Comparison of ENCODE assay signal across 6 mouse cellular contexts in the genomic region with DNA sequence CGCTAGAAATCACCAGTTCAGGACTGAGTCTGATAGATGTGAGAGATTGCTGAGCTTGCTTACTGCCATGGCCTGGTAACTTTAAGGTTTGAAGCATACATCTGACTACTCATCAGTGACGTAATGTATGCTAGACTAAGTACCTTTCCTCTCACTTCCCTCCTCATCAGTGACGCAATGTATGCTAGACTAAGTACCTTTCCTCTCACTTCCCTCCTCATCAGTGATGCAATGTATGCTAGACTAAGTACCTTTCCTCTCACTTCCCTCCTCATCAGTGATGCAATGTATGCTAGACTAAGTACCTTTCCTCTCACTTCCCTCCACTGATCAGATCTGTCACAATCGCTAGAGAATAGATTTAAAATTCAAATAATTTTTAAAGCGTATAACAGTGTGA. TPM values are rescaled to one million over a fixed set of nuclear protein-coding genes. Genes with fewer than 3 reads are reported as not detected.
DNase-seq lines count a peak whose midpoint lies in the region; ATAC-seq and TF ChIP-seq lines count a peak whose summit lies in the region.
"Not testable (repeated sequence)": the region's sequence is repeated elsewhere in the genome, so short reads cannot be mapped to it uniquely, and the experiment has no call there.

No protein-coding gene starts in this region.

- H3K27ac ChIP-seq in CH12.LX (ENCODE audit: insufficient read depth, low read depth); midbrain, embryonic 11.5 days (ENCODE audit: low read depth, low read length): not testable (repeated sequence)

- not testable (repeated sequence) for H3K4me3 ChIP-seq in CH12.LX (replicated peaks in 1 of 3; ENCODE audit: low read depth in 2 of 3, low read length in 2 of 3, poor library complexity in 1 of 3); midbrain, embryonic 11.5 days (ENCODE audit: low read depth, low read length)

- 94% methylated on average over 5 of the region's 5 CpGs for WGBS in midbrain, embryonic 11.5 days

- ATAC-seq in granulocyte monocyte progenitor cell, adult 5-6 weeks (replicated peaks; ENCODE audit: poor library complexity, severe bottlenecking) = peak; percentile 100
- ATAC-seq in megakaryocyte, adult 5-6 weeks (ENCODE audit: poor library complexity, severe bottlenecking) = peak; percentile 100
- ATAC-seq in midbrain, embryonic 11.5 days (ENCODE audit: low FRiP score) = not testable (repeated sequence)
- peak; percentile 92 for ATAC-seq in neutrophil, adult 5-6 weeks (ENCODE audit: extremely low read depth, insufficient number of reproducible peaks, low FRiP score, poor library complexity, severe bottlenecking)

- not testable (repeated sequence) for TF ChIP-seq RAD21 in CH12.LX (IDR thresholded peaks at IDR 0.05; ENCODE audit: low read depth, low read length)

- DNase-seq in 416B (ENCODE audit: low read depth) = peak; percentile 32
- DNase-seq in CH12.LX (ENCODE audit: extremely low read depth) = not testable (repeated sequence)
- peak; percentile 35 for DNase-seq in midbrain, embryonic 11.5 days (ENCODE audit: low spot score, missing footprints)

- peaks cover 28 to 47% of the 10 kb centered on the region in 2 experiments for H3K36me3 ChIP-seq in CH12.LX (replicated peaks in 1 of 2; ENCODE audit: control insufficient read depth in 1 of 2, insufficient read depth in 1 of 2, low read length in 1 of 2)
- not testable (repeated sequence) for H3K36me3 ChIP-seq in midbrain, embryonic 11.5 days (ENCODE audit: control insufficient read depth, insufficient read depth, low read length)

- H3K4me1 ChIP-seq in CH12.LX (ENCODE audit: control insufficient read depth in 1 of 2, insufficient read depth in 2 of 2) = peaks cover 3 to 15% of the 10 kb centered on the region in 2 experiments
- not testable (repeated sequence) for H3K4me1 ChIP-seq in midbrain, embryonic 11.5 days (ENCODE audit: control insufficient read depth, insufficient read depth, low read length)

- not testable (repeated sequence) for H3K9me3 ChIP-seq in CH12.LX (replicated peaks; ENCODE audit: low read length); midbrain, embryonic 11.5 days (ENCODE audit: control insufficient read depth, low read length)

- TF ChIP-seq CTCF in CH12.LX (conservative IDR thresholded peaks at IDR 0.05 in 1 of 2, IDR thresholded peaks at IDR 0.05 in 1 of 2; ENCODE audit: low read depth in 2 of 2, low read length in 2 of 2) = not testable (repeated sequence)

- not testable (repeated sequence) for H3K9ac ChIP-seq in CH12.LX (ENCODE audit: insufficient read depth, low read depth); midbrain, embryonic 11.5 days (ENCODE audit: low read length)

- not testable (repeated sequence) for H3K79me2 ChIP-seq in CH12.LX (replicated peaks; ENCODE audit: control insufficient read depth, extremely low read depth, insufficient read depth, poor library complexity, severe bottlenecking)

- dilution Hi-C loops in CH12.LX (cut with MboI; ENCODE audit: extremely low pct_ligation_motif_present, extremely low pct_unique_long_range_greater_than_20kb, low sequenced_read_pairs) = not testable (repeated sequence)

- TF ChIP-seq EP300 in CH12.LX (IDR thresholded peaks at IDR 0.05; ENCODE audit: low read length) = not testable (repeated sequence)

- in situ Hi-C loops in CH12.LX (cut with MboI; ENCODE audit: low pct_ligation_motif_present, low pct_unique_long_range_greater_than_20kb, low sequenced_read_pairs) = not testable (repeated sequence)

- not testable (repeated sequence) for H3K27me3 ChIP-seq in CH12.LX (replicated peaks); midbrain, embryonic 11.5 days (ENCODE audit: control insufficient read depth, insufficient read depth, low read length)

- H3K4me2 ChIP-seq in CH12.LX (ENCODE audit: insufficient read depth, low read depth, poor library complexity, severe bottlenecking); midbrain, embryonic 11.5 days: not testable (repeated sequence)

- TF ChIP-seq POLR2A in CH12.LX (IDR thresholded peaks at IDR 0.05; ENCODE audit: low read depth, low read length) = not testable (repeated sequence)

TF ChIP-seq in CH12.LX, 34 proteins besides CTCF, POLR2A, EP300 and RAD21:
- peak; percentile 26; the same call in 1 of the 2 replicates for TF ChIP-seq IRF4 (IDR thresholded peaks at IDR 0.05; ENCODE audit: low read depth, low read length)
TF ChIP-seq in CH12.LX: peak in this region for 1; not testable (repeated sequence) for 33.

RNA-seq across cellular contexts. Expression of gene Gyg, which starts 33.5 kb away (rescaled TPM):
- 18.0 and 22.7 TPM in 2 replicates for total RNA-seq in CH12.LX (2012; rRNA removed)
- total RNA-seq in CH12.LX (2014; rRNA removed) = 24.2 and 26.2 TPM in 2 replicates
- polyA plus RNA-seq in CH12.LX (2012; ENCODE audit: insufficient read length, low read depth) = 15.7 and 19.6 TPM in 2 replicates
- total RNA-seq in granulocyte monocyte progenitor cell, adult 5-6 weeks (2014; fragmentation: Nextera tagmentation) = 91.3 and 95.1 TPM in 2 replicates
- total RNA-seq in granulocyte monocyte progenitor cell, adult 5-6 weeks (2017) = 48.5 and 57.6 TPM in 2 replicates
- 190 and 197 TPM in 2 replicates for total RNA-seq in megakaryocyte, adult 5-6 weeks (2015)
- total RNA-seq in megakaryocyte, adult 5-6 weeks (2017) = 64.1 and 69.4 TPM in 2 replicates
- polyA plus RNA-seq in midbrain, embryonic 11.5 days (2014; fragmentation: Nextera tagmentation; extraction: Ambion mirVana) = 32.7 and 33.0 TPM in 2 replicates
- 21.6 and 27.8 TPM in 2 replicates for total RNA-seq in neutrophil, adult 5-6 weeks (2017)
